Mouse (Mus musculus) urinary bladder, postnatal 25 days (tissue): ENCODE data around the gene Ky.

Source experiments
- DNase-seq: peaks from one replicate; pipeline ENCODE4 v3.0.0; 2022; ENCODE audit warnings: low spot score

Gene Ky

GRCm38 (mm10) chr9:102504716-102505378 lies 703 bp upstream of the Ky start:
- DNase-seq, result no peak

- no peak for DNase-seq
Measured at GRCm38 (mm10) chr9:102508315-102508714, 2.8 kb downstream of the Ky start.

GRCm38 (mm10) chr9:102511423-102511822 lies 5.9 kb downstream of the Ky start:
- no peak for DNase-seq

- DNase-seq, result no peak
Measured at GRCm38 (mm10) chr9:102513578-102513977, 8.0 kb downstream of the Ky start.

- no peak for DNase-seq
Measured at GRCm38 (mm10) chr9:102518443-102518842, 12.9 kb downstream of the Ky start.

- no peak for DNase-seq
Measured at GRCm38 (mm10) chr9:102521396-102521795, 15.8 kb downstream of the Ky start.

GRCm38 (mm10) chr9:102528106-102528505 lies 22.6 kb downstream of the Ky start:
- no peak for DNase-seq

- DNase-seq, result no peak
Measured at GRCm38 (mm10) chr9:102528561-102528960, 23.0 kb downstream of the Ky start.

- DNase-seq, result no peak
Measured at GRCm38 (mm10) chr9:102529008-102529407, 23.5 kb downstream of the Ky start.

- DNase-seq, result no peak
Measured at GRCm38 (mm10) chr9:102531051-102531892, 25.7 kb downstream of the Ky start.

- DNase-seq, result no peak
Measured at GRCm38 (mm10) chr9:102536968-102537367, 31.4 kb downstream of the Ky start.

GRCm38 (mm10) chr9:102539699-102540098 lies 34.1 kb downstream of the Ky start:
- DNase-seq, result no peak

GRCm38 (mm10) chr9:102541666-102542065 lies 36.1 kb downstream of the Ky start:
- no peak for DNase-seq

- no peak for DNase-seq
Measured at GRCm38 (mm10) chr9:102542540-102542939, 37.0 kb downstream of the Ky start.

- DNase-seq, result no peak
Measured at GRCm38 (mm10) chr9:102543761-102544115, 38.2 kb downstream of the Ky start.

- no peak for DNase-seq
Measured at GRCm38 (mm10) chr9:102544116-102544772, 38.7 kb downstream of the Ky start.

- DNase-seq, result peak; percentile 85
Measured at GRCm38 (mm10) chr9:102544773-102545366, 39.3 kb downstream of the Ky start.

- no peak for DNase-seq
Measured at GRCm38 (mm10) chr9:102545406-102546255, 40.1 kb downstream of the Ky start.

GRCm38 (mm10) chr9:102546256-102547027 lies 40.9 kb downstream of the Ky start:
- no peak for DNase-seq

- DNase-seq, result no peak
Measured at GRCm38 (mm10) chr9:102547028-102547354, 41.4 kb downstream of the Ky start.

GRCm38 (mm10) chr9:102549211-102549610 lies 43.7 kb downstream of the Ky start:
- no peak for DNase-seq
